Mouse (Mus musculus): ENCODE results near the gene Bptf. TPM values are rescaled to one million over a fixed set of nuclear protein-coding genes. Genes with fewer than 3 reads are reported as not detected.
A peak's percentile ranks its signal among the peaks of the same experiment; 100 is the strongest.
"Not testable (repeated sequence)": the region's sequence is repeated elsewhere in the genome, so short reads cannot be mapped to it uniquely, and the experiment has no call there.

Gene Bptf
- total RNA-seq (2021) = 10 to 100 TPM; 18.1 to 20.0 TPM
- long read RNA-seq, experiment 1, partial matches to known transcripts = 1 of 22 reads
- long read RNA-seq, experiment 1, other reads (novel, unspliced or antisense) = 21 of 22 reads
- long read RNA-seq, experiment 2, partial matches to known transcripts = 0 of 5 reads
- long read RNA-seq, experiment 2, other reads (novel, unspliced or antisense) = 5 of 5 reads

DNA sequence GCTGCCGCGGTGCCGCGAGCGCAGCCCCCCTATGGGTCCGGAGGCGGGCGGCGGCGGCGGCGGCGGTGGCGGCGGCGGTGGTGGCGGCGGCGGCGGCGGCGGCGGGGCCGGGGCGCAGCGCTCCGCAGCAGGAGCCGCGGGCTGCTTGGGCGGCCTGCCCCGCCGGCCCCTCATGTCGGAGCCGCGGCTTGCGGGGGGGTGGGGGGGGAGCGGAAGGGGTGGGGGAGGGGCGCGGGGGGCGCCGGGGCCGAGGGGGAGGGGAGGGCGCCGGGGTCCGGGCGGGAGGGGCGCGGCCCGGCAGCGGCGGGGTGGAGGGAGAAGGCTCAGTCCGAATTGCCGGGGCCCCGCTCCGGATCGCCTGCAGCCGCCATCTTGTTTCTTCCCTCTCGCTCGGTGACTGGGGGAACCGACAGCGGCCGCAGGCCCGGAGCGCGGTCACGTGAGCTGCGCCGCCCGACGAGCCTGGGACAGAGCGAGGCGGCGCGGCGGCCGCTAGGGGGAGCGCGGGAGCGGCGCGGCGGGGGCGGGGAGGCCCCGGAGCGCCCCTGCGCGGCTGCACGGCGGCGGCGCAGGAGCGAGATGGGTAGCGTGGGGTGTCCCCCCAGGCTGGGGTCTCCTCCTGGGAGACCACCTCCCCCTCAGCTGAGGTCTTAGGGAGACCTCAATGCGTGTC, at the start of gene Bptf:
Gene Bptf (minus strand): TSS at position 379 of the 673 bp plus-strand sequence.
- DNase-seq = peak; percentile 89

GRCm38 (mm10) chr11:107161215-107161614, 29.3 kb upstream of the Bptf start:
- no peak for DNase-seq

DNA sequence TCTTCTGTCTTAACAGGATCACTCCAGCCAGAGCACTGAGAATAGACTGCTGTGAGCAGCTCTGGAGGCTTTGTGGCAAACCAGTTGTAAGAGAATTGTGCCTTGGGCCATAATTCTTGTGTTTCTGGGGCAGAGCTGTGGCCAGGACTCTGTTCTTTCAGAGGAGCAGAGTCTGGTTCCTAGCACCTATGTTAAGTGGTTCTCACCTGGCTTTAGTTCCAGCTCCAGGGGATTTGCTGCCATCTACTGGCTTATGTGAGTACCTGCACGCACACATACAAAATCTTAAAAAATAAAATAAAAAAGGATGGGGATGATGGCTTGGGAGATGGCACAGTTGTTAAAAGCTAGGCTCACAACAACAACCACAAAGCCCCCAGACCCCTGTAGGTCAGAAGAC, 27.1 kb upstream of the Bptf start:
- DNase-seq = no peak

DNA sequence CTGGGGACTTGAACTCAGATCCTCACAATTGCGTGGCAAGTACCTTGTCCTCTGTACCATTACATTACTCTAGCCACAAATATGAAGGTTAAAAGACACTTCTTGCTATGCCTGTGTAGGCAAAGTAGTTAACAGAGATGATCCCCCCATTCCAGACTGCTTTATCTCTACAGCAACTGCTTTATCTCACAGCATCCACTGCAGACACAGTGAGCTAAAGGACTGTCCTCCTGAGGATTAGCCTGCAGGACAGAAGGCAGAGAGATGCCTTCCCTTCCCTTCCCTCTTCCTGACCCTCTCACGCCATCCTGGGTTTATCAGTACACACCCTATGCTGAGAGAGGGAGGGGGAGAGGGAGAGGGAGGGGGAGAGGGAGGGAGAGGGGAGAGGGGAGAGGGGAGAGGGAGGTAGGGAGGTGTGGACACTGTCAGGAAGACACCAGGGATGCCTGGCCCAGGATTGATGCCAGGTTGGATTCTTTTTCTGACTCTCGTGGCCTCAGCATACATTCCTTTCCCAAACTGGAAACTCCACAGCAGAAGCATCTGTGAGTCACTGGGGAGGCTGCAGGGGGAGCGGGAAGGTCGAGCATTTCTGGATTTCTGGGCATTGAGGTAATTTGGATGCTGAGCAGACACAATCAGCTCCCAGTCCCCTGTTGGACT, 25.2 kb upstream of the Bptf start:
- peak; percentile 37 for DNase-seq

- DNase-seq = no peak
Measured at GRCm38 (mm10) chr11:107155292-107155691, 23.4 kb upstream of the Bptf start.

- no peak for DNase-seq
Measured at GRCm38 (mm10) chr11:107154431-107154830, 22.5 kb upstream of the Bptf start.

- no peak for DNase-seq
Measured at GRCm38 (mm10) chr11:107153645-107154044, 21.7 kb upstream of the Bptf start.

DNA sequence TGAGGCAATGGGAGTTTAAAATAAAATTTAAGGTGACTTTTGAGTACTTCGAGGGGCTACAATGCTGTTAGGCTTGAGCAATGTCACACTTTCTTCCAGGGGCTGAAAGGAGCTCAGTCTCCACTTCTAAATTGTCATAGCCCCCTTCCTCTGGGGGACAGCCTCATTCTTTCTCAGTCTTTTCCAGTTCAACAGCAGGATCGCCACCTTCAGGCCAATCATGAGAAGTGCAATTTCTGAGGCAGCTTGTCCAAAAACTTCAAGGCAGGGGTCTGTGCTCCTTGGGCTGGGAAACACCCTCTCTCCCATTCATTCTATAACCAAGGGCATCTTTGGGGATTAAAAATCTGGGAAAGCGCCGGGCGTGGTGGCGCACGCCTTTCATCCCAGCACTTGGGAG, 19.9 kb upstream of the Bptf start:
- no peak for DNase-seq

GRCm38 (mm10) chr11:107143956-107144355, 12.0 kb upstream of the Bptf start:
- DNase-seq = not testable (repeated sequence)

GRCm38 (mm10) chr11:107142382-107142781, 10.5 kb upstream of the Bptf start:
- no peak for DNase-seq

DNA sequence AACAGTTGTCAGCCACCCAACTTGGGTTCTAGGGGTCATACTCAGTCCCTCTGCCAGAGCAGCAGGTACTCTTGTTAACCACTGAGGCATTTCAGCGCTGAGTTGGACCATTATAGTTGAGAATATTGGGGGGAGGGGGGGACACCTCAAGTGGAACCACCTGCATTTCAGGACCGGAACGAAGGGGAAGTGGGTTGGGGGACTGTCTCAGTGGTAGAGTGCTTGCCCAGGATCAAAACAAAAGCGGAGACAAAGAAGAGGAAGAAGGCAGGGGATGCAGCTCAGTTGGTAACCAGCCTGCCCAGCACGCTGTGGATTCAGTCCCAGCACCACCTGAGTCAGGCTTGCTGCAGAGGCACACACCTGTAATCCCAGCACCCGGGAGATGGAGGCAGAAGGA, 8.8 kb upstream of the Bptf start:
- DNase-seq = no peak

GRCm38 (mm10) chr11:107138633-107139032, 6.7 kb upstream of the Bptf start:
- DNase-seq = no peak

DNA sequence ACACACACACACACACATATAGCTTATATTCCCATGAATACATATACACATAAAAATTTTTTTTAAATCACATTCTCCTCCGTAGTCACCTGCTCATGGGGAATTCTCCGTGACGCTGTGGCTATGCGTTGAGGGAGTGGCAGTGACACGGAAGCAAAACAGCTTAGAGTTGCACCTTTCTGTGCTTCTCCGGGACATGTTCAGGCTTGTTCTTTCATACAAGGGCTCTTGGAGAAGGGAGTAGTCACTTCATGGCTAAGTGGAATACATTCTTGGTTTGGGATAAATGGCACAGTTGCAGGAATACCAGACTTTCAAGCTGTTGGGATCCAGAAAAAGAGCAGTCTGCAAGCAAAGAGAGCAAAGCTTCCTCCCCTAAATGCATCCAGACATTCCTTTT, 5.7 kb upstream of the Bptf start:
- DNase-seq = no peak

DNA sequence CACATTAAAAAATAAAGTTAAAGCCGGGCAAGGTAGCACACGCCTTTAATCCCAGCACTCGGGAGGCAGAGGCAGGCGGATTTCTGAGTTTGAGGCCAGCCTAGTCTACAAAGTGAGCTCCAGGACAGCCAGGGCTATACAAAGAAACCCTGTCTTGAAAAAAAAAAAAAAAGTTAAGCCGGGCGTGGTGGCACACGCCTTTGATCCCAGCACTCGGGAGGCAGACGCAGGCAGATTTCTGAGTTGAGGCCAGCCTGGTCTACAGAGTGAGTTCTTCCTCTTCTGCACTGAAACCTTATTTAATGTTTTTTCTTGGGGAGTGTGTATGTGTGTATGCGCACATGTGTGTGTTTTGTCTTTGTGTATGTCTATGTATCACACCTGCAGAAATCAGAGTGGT, 4.5 kb upstream of the Bptf start:
- not testable (repeated sequence) for DNase-seq

DNA sequence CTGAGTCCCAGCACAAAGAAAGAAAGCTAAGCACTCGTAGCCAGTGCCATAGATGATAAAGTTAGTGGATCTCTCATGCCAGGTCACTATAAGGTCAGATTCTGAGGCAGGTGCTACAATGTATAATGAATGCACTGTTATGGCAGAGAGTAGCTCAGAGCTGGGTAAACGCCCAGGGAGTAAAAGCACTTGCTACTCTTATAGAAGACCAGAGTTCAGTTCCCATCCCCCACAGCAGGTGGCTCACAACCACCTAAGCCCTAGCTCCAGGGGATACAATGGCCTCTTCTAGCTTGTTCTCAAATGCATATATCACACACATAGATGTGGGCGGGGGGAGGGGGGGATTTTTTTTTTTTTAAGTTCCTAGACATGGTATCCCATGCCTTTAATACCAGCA, 3.8 kb upstream of the Bptf start:
- DNase-seq = no peak

GRCm38 (mm10) chr11:107132426-107132825, 499 bp upstream of the Bptf start:
- DNase-seq = no peak

DNA sequence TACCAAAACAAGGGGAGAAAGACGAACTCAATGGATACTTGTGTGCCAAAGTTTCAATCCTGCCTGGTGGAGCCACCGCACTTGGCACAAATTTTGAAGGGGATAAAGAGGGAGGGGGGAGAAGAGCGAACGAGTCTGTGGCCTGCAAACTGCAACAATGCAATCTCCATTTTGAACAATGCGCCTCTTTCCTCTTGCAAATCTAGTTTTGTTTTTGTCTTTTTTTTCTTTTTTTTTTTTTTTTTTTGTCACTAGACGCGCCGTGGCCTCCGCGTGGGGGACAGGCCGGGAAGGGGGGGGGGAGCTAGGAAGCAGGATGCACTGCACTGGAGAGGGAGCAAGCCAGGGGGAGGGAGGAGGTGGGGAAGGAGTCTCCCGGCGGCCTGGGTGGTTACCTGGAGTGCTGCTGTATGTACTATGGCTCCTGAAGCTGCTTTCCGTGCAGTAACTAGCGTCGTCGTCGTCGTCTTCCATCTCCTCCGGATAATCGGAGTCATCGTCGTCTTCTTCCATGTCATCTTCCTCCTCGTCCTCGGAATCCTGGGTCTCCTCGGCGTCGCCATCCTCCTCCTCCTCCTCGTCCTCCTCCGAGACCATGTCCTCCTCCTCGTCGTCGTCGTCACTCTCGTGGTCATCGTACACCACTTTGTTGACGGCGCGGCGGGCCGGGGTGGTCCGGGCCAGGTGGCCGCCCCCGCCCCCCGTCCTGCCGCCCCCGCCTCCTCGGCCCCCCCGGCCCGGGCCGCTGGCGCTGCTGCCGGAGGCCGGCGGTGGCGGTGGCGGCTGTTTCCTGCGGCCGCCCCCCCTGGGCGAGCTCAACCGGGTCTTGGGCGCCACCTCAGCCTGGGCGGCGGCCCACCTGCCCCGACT, 813 bp downstream of the Bptf start:
- peak; percentile 65 for DNase-seq

- no peak for DNase-seq
Measured at GRCm38 (mm10) chr11:107130221-107130788, 1.6 kb downstream of the Bptf start.

DNA sequence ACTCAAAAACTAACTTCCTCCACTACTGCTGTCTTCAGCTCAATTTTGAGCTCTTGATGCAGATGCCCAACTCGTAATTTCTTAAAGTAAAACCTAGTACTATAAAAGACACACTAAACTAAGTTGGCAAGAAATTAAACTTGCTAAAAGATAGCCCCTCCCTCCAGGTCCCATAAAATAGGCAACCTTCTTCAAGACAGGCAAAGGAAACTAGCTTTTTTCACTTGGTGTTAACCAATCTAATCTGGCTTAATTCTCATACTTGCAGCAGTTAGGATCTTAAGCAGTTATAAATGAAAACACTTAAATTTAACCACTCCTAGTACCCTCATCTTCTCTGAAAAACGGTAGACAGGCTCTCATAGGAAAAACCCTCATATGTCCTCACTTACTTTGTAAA, 2.3 kb downstream of the Bptf start:
- no peak for DNase-seq

- not testable (repeated sequence) for DNase-seq
Measured at GRCm38 (mm10) chr11:107126716-107127115, 5.2 kb downstream of the Bptf start.

- DNase-seq = no peak
Measured at GRCm38 (mm10) chr11:107125011-107125410, 6.9 kb downstream of the Bptf start.

GRCm38 (mm10) chr11:107124327-107124731, 7.6 kb downstream of the Bptf start:
- peak; percentile 44 for DNase-seq
